Mouse (Mus musculus): ENCODE data around the gene Ube2q2.

GRCm38 (mm10) chr9:55216078-55216477 is 67.4 kb downstream of the Ube2q2 start:
- TF ChIP-seq GATA1 (IDR thresholded peaks at IDR 0.05; ENCODE audit: borderline replicate concordance, low read length) (no peak), FLI1 (IDR thresholded peaks at IDR 0.05; ENCODE audit: low read length) (no peak)

All from megakaryocyte, embryonic 14.5 days (primary cell).